Mouse (Mus musculus): ENCODE results near the gene Polh. TPM values are rescaled to one million over a fixed set of nuclear protein-coding genes. Genes with fewer than 3 reads are reported as not detected.

The Polh gene
- total RNA-seq, 2 experiments from 2014 or later, result 6.3 to 6.7 TPM

GRCm38 (mm10) chr17:46154336-46154735, 48.1 kb downstream of the Polh start:
- Histone ChIP-seq H3K27ac (no peak overlapping the region), H3K4me3 (no peak overlapping the region)
- DNase-seq (ENCODE audit: extremely low spot score in 1 of 2, low spot score in 2 of 2), result no peak
- intact Hi-C loops (cut with DNase I), result no loop called here
- no peak for TF ChIP-seq CTCF (IDR thresholded peaks at IDR 0.05)

GRCm38 (mm10) chr17:46152847-46153782, 49.3 kb downstream of the Polh start, which contains the start of gene Mad2l1bp:
Gene Mad2l1bp (minus strand): TSS chr17:46153553.
- DNase-seq (ENCODE audit: extremely low spot score in 1 of 2, low spot score in 2 of 2), result peak; percentile 82 to 84
- TF ChIP-seq CTCF (IDR thresholded peaks at IDR 0.05), result no peak
- Histone ChIP-seq H3K4me3 (peak within 1 kb of the TSS; percentile 71), H3K27ac (peak within 1 kb of the TSS; percentile 78)
- intact Hi-C loops (cut with DNase I), result no loop called here

- TF ChIP-seq CTCF (IDR thresholded peaks at IDR 0.05), result no peak
- intact Hi-C loops (cut with DNase I), result no loop called here
- DNase-seq (ENCODE audit: extremely low spot score in 1 of 2, low spot score in 2 of 2), result peak; percentile 80 to 81
- Histone ChIP-seq H3K27ac (peak within 1 kb of the TSS; percentile 50), H3K4me3 (peak within 1 kb of the TSS; percentile 65)
Measured at GRCm38 (mm10) chr17:46143578-46144423, 58.6 kb downstream of the Polh start, which contains the start of gene Rsph9. Gene Rsph9 (minus strand): TSS chr17:46144216.

GRCm38 (mm10) chr17:46139872-46140271, 62.6 kb downstream of the Polh start:
- H3K27ac ChIP-seq, result no peak overlapping the region
- intact Hi-C loops (cut with DNase I), result no loop called here
- H3K4me3 ChIP-seq, result no peak overlapping the region
- no peak for DNase-seq (ENCODE audit: extremely low spot score in 1 of 2, low spot score in 2 of 2)
- TF ChIP-seq CTCF (IDR thresholded peaks at IDR 0.05), result no peak

GRCm38 (mm10) chr17:46138563-46139236, 63.7 kb downstream of the Polh start:
- DNase-seq (ENCODE audit: extremely low spot score in 1 of 2, low spot score in 2 of 2), result no peak
- intact Hi-C loops (cut with DNase I), result no loop called here
- Histone ChIP-seq H3K27ac (no peak overlapping the region), H3K4me3 (no peak overlapping the region)
- TF ChIP-seq CTCF (IDR thresholded peaks at IDR 0.05), result no peak

GRCm38 (mm10) chr17:46132862-46133261, 69.6 kb downstream of the Polh start:
- Histone ChIP-seq H3K4me3 (no peak overlapping the region), H3K27ac (no peak overlapping the region)
- TF ChIP-seq CTCF (IDR thresholded peaks at IDR 0.05), result no peak
- no peak for DNase-seq (ENCODE audit: extremely low spot score in 1 of 2, low spot score in 2 of 2)
- intact Hi-C loops (cut with DNase I), result loop anchor here (1.0 to 2.0 kb wide), 3 partner anchors 92 to 402 kb away; partner anchors contain the start of gene Vegfa

- DNase-seq (ENCODE audit: extremely low spot score in 1 of 2, low spot score in 2 of 2), result peak; percentile 67 to 78
- H3K27ac ChIP-seq, result no peak overlapping the region
Measured at GRCm38 (mm10) chr17:46132058-46132718, 70.3 kb downstream of the Polh start.

GRCm38 (mm10) chr17:46129741-46130498, 72.5 kb downstream of the Polh start:
- Histone ChIP-seq H3K27ac (no peak overlapping the region), H3K4me3 (no peak overlapping the region)
- intact Hi-C loops (cut with DNase I), result no loop called here
- TF ChIP-seq CTCF (IDR thresholded peaks at IDR 0.05), result no peak
- peak in 1 of 2 experiments; percentile 36 for DNase-seq (ENCODE audit: extremely low spot score in 1 of 2, low spot score in 2 of 2)

More at GRCm38 (mm10) chr17:46132058-46132718, 70.3 kb downstream of the Polh start:
- TF ChIP-seq CTCF (IDR thresholded peaks at IDR 0.05), result peak; percentile 86
- H3K4me3 ChIP-seq, result no peak overlapping the region
- intact Hi-C loops (cut with DNase I), result loop anchor here (1.0 to 2.0 kb wide), 3 partner anchors 91 to 401 kb away; partner anchors contain the start of gene Vegfa

- Histone ChIP-seq H3K27ac (no peak overlapping the region), H3K4me3 (no peak overlapping the region)
- no peak for TF ChIP-seq CTCF (IDR thresholded peaks at IDR 0.05)
- intact Hi-C loops (cut with DNase I), result no loop called here
- DNase-seq (ENCODE audit: extremely low spot score in 1 of 2, low spot score in 2 of 2), result no peak
Measured at GRCm38 (mm10) chr17:46127814-46128493, 74.5 kb downstream of the Polh start.

- intact Hi-C loops (cut with DNase I), result no loop called here
- H3K4me3 ChIP-seq, result no peak overlapping the region
- TF ChIP-seq CTCF (IDR thresholded peaks at IDR 0.05), result no peak
- DNase-seq (ENCODE audit: extremely low spot score in 1 of 2, low spot score in 2 of 2), result no peak
- H3K27ac ChIP-seq, result no peak overlapping the region
Measured at GRCm38 (mm10) chr17:46126608-46127007, 75.8 kb downstream of the Polh start.
